Mouse (Mus musculus) hindbrain, postnatal 0 days (tissue): ENCODE measurements around the gene A930004D18Rik. TPM values are rescaled to one million over a fixed set of nuclear protein-coding genes. Genes with fewer than 3 reads are reported as not detected.
A peak's percentile ranks its signal among the peaks of the same experiment; 100 is the strongest.

Experiments
- ATAC-seq: fragments of 200-750 bp; cut with Nextera tagmentation; 2 replicates; pipeline ENCODE4 v1.8.0; 2017; ENCODE audit warnings: mild to moderate bottlenecking, moderate TSS enrichment, moderate library complexity
- DNase-seq: peaks from one replicate; pipeline ENCODE4 v3.0.0-alpha.2; 2015; ENCODE audit warnings: low spot score
- H3K27ac ChIP-seq: fragments of 300-500 bp; sonication (generic); 2 replicates; pipeline ENCODE4 v1.5.1; 2014; ENCODE audit warnings: mild to moderate bottlenecking
- H3K27me3 ChIP-seq: fragments of 300-500 bp; sonication (generic); 2 replicates; pipeline ENCODE4 v1.6.1; 2014; ENCODE audit warnings: low read length, mixed read lengths; ENCODE audit not compliant: insufficient read depth
- H3K36me3 ChIP-seq: fragments of 300-500 bp; sonication (generic); 2 replicates; pipeline ENCODE4 v1.6.1; 2014; ENCODE audit warnings: low read length, mixed read lengths; ENCODE audit not compliant: insufficient read depth
- H3K4me1 ChIP-seq: fragments of 300-500 bp; sonication (generic); 2 replicates; pipeline ENCODE4 v1.6.1; 2014; ENCODE audit warnings: antibody characterized with exemption, low read length, mixed read lengths; ENCODE audit not compliant: insufficient read depth
- H3K4me2 ChIP-seq: fragments of 300-500 bp; sonication (generic); 2 replicates; pipeline ENCODE4 v1.6.1; 2014; ENCODE audit warnings: low read depth, mild to moderate bottlenecking, low read length, moderate library complexity, mixed read lengths
- H3K4me3 ChIP-seq: fragments of 300-500 bp; sonication (generic); 2 replicates; pipeline ENCODE4 v1.5.1; 2014; ENCODE audit warnings: low read length
- H3K9ac ChIP-seq: fragments of 300-500 bp; sonication (generic); replicated peaks from 2 replicates; pipeline ENCODE4 v1.6.1; 2014; ENCODE audit warnings: mild to moderate bottlenecking, low read length, moderate library complexity, mixed read lengths
- H3K9me3 ChIP-seq: fragments of 300-500 bp; sonication (generic); 2 replicates; pipeline ENCODE4 v1.6.1; 2016; ENCODE audit warnings: low read length, mixed read lengths
- CTCF ChIP-seq: IDR thresholded peaks from 2 replicates; pipeline ENCODE4 v1.5.1; 2016; ENCODE audit warnings: antibody characterized with exemption, control low read depth, low read depth
- WGBS: fragments of 180-500 bp; shearing (Covaris S2); extraction: QIAGEN DNeasy Blood & Tissue Kit; methylation state at CpG from one replicate; pipeline ENCODE4 v1.1.7; 2014; 5-methylcytosine and 5-hydroxymethylcytosine counted together
- polyA plus RNA-seq: library from polyadenylated mRNA; unstranded; fragments of >200 nt; fragmentation: Nextera tagmentation; extraction: Ambion mirVana; gene quantifications from 2 replicates; pipeline ENCODE4 v1.2.1, GENCODE M21; 2015
- total RNA-seq: library from RNA; depleted of rRNA; stranded (reverse); fragments of >200 nt; gene quantifications from 2 replicates; pipeline ENCODE4 v1.2.3, GENCODE M21; 2014

The A930004D18Rik gene
- total and polyA plus RNA-seq, 2 experiments from 2014 or later = 3.7 to 9.9 TPM

DNA sequence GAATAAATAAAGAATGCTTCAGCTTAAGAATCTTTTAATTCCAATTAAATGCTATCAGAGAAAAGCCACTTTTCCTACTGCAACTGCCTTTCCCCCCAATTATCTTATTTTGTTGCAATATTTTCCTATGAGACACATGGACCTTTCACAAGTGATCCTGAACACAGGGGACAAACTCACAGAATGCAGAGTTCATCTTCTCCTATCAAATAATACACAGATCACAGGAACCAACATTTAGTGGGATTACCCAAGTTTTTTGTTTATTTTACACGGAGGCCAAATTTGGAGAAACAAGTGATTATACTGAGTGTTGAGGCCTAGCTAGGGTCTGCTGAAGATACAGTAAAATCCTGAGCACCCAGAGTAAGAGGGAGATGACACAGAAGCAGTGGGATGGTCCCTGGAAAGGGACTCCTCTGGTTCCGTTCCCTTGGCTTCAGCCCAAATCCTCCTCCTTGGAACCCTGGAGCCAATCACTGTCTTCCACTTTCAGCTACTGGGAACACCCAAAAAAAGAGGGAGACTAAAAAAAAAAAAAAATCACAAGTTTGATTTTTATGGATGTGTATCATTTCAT, 16.5 kb upstream of the A930004D18Rik start:
- no peak for TF ChIP-seq CTCF
- ATAC-seq (no peak), DNase-seq (peak; percentile 82)
- no peak overlapping the region for H3K27ac ChIP-seq
- H3K9me3 ChIP-seq = no peaks in the 10 kb centered on the region
- no peak overlapping the region for H3K4me3 ChIP-seq
- no peak overlapping the region for H3K9ac ChIP-seq
- H3K4me1 ChIP-seq = peaks cover 9% of the 10 kb centered on the region; the same call in 1 of the 2 replicates
- peak overlapping the region; percentile 95; the same call in 1 of the 2 replicates for H3K4me2 ChIP-seq
- 46% methylated on average over 2 of the region's 2 CpGs for WGBS
- no peaks in the 10 kb centered on the region for H3K36me3 ChIP-seq
- no peaks in the 10 kb centered on the region for H3K27me3 ChIP-seq

DNA sequence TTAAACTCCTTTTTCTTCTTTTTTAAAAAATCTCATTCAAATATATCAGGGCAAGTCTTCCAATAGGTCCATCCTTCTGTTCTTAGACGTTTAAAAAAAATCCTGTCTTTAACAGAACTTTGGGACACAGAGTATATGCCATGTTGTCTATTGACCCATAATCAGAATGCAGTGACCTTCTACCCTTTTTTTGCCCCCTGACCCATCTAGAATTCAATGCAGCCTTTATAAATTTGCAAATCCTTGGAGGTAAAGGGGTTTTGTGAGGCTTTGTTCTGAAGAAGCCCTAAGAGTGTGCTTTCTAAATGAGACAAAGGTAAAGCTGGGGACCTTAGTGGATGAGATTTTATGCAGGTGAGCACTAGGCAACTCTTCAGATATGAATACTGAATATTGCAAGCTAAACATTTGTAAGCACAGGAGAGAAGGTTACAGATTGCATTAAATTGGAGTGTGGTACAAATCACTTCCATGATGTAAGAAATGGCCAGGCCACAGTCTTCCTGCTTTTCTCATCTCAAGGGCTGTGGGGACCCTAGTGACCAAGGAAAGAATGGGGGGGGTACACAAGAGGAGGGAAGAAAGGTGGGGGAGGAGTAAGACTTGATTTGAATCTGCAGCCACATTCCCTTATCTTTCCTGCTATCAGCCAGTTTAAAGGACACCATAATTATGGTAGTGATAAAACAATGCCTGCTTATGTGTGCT, 15.9 kb upstream of the A930004D18Rik start:
- Histone ChIP-seq H3K4me1 (peaks cover 9% of the 10 kb centered on the region; the same call in 1 of the 2 replicates), H3K4me3 (no peak overlapping the region), H3K9me3 (no peaks in the 10 kb centered on the region), H3K27me3 (no peaks in the 10 kb centered on the region), H3K9ac (no peak overlapping the region), H3K36me3 (no peaks in the 10 kb centered on the region), H3K27ac (no peak overlapping the region), H3K4me2 (no peak overlapping the region)
- WGBS = 51% methylated on average over 1 of the region's 1 CpGs
- ATAC-seq = no peak
- no peak for TF ChIP-seq CTCF
- DNase-seq = no peak

DNA sequence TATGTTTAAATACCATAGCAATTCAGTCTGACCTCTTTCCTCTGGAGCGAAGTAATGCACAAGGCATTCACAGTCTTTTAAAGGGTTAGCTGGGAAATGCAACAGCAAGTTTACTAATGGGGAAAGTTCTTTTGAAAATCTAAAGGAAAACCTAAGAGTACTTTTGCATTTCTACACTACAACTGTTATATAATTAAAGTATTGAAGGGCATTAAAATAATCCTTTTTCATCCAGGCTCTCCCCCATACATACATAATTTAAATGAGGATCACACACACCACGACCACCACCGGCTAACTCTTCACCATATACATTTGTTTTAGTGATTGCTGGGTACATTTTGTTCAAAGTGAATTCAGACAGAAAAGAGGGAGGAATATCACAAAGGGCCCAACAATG, 15.0 kb upstream of the A930004D18Rik start:
- H3K36me3 ChIP-seq = no peaks in the 10 kb centered on the region
- H3K4me2 ChIP-seq = no peak overlapping the region
- no peak overlapping the region for H3K27ac ChIP-seq
- DNase-seq = no peak
- no peaks in the 10 kb centered on the region for H3K27me3 ChIP-seq
- no peak for TF ChIP-seq CTCF
- WGBS = 67% methylated on average over 3 of the region's 3 CpGs
- H3K4me1 ChIP-seq = peaks cover 9% of the 10 kb centered on the region; the same call in 1 of the 2 replicates
- no peaks in the 10 kb centered on the region for H3K9me3 ChIP-seq
- H3K4me3 ChIP-seq = no peak overlapping the region
- ATAC-seq = no peak
- no peak overlapping the region for H3K9ac ChIP-seq

DNA sequence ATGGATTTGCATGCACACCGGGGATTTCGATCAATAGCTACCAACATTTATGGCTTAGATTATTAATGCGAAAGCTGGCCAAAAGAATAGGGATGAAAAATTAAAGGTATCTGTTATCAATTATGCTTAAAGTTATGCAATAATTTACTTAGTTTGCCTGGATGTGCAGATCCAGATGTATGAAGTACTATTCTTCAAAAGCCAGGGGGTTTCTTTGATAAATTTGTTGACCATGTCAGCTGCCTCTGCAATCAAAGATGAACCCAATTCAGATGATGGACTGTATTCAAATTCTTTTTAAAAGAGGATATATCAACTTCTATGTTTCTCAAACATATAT, 14.3 kb upstream of the A930004D18Rik start:
- Histone ChIP-seq H3K27me3 (no peaks in the 10 kb centered on the region), H3K9me3 (no peaks in the 10 kb centered on the region), H3K36me3 (no peaks in the 10 kb centered on the region), H3K4me1 (peaks cover 9% of the 10 kb centered on the region; the same call in 1 of the 2 replicates), H3K4me2 (peak overlapping the region; percentile 84; the same call in 1 of the 2 replicates), H3K27ac (no peak overlapping the region), H3K9ac (no peak overlapping the region), H3K4me3 (no peak overlapping the region)
- no peak for DNase-seq
- no peak for TF ChIP-seq CTCF
- WGBS = 50% methylated on average over 3 of the region's 3 CpGs
- no peak for ATAC-seq

DNA sequence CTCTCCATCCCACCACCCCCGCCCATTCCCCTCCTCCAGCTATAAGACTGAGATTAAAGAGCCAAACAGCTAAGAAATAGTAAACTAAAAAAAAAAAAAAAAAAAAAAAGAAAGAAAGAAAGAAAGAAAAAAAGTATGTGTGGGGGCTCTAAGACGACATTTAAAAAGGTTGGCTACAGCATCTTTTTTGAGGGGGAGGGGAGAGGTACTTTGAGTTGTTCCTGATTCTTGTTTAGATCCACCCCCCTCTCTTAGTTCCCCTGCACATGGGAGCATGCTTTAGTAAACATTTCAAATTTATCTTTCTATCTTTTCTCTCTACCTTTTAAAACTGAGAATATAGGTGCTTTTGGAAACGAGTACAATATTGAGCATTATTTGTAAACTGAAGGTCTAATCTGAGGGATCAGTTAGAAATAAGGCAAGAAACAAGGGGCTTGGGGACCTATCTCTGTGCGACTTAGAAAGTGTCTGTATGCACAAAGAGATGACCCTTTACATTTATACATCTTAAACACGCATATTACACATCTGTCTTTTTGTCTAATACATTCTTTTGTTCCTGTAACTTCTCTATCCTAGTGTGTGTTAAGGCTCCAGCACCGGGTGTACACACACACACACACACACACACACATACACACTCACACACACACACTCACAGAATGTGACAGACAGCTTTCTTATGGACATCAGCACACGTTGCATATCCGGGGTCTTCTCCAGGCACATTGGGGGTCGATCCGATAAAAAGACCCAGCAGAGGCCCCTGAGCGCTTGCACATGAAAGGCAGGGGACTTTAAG, 13.7 kb upstream of the A930004D18Rik start:
- DNase-seq (no peak), ATAC-seq (no peak)
- Histone ChIP-seq H3K27ac (peak overlapping the region; percentile 61), H3K4me3 (peak overlapping the region; percentile 93), H3K4me1 (peaks cover 9% of the 10 kb centered on the region; the same call in 1 of the 2 replicates), H3K9ac (peak overlapping the region; percentile 31; the same call in 1 of the 2 replicates), H3K4me2 (peak overlapping the region; percentile 84), H3K9me3 (no peaks in the 10 kb centered on the region), H3K36me3 (no peaks in the 10 kb centered on the region), H3K27me3 (no peaks in the 10 kb centered on the region)
- no peak for TF ChIP-seq CTCF
- 30% methylated on average over 11 of the region's 11 CpGs for WGBS

DNA sequence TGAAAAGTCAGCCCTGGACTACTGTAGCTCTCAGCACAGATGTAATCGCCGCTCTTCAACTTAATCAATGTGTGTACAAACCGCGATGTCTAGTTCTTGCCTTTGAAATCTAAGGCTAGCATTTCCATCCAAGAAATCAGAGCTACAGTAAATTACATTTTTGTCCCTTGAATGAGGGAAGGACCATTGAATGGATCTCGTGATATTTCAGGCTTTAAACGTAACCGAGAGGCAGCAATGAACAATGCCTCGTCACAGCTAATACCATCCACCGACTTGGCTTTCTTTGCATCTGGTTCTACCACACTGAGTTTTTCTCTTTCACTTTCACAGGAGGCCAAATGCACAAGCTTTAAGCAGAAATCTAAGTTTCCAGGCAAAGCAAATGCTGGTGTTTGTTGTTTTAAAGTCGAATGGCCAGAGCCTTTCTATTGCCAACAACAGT, 13.0 kb upstream of the A930004D18Rik start:
- no peaks in the 10 kb centered on the region for H3K9me3 ChIP-seq
- no peaks in the 10 kb centered on the region for H3K36me3 ChIP-seq
- 16% methylated on average over 10 of the region's 10 CpGs for WGBS
- peaks cover 9% of the 10 kb centered on the region; the same call in 1 of the 2 replicates for H3K4me1 ChIP-seq
- TF ChIP-seq CTCF = no peak
- peak overlapping the region; percentile 31 for H3K9ac ChIP-seq
- H3K27me3 ChIP-seq = no peaks in the 10 kb centered on the region
- DNase-seq (peak; percentile 54), ATAC-seq (no peak)
- H3K27ac ChIP-seq = peak overlapping the region; percentile 61
- H3K4me3 ChIP-seq = peak overlapping the region; percentile 93
- H3K4me2 ChIP-seq = peak overlapping the region; percentile 84
